Mouse (Mus musculus): ENCODE measurements around the gene Vmn2r2.

Gene Vmn2r2

DNA sequence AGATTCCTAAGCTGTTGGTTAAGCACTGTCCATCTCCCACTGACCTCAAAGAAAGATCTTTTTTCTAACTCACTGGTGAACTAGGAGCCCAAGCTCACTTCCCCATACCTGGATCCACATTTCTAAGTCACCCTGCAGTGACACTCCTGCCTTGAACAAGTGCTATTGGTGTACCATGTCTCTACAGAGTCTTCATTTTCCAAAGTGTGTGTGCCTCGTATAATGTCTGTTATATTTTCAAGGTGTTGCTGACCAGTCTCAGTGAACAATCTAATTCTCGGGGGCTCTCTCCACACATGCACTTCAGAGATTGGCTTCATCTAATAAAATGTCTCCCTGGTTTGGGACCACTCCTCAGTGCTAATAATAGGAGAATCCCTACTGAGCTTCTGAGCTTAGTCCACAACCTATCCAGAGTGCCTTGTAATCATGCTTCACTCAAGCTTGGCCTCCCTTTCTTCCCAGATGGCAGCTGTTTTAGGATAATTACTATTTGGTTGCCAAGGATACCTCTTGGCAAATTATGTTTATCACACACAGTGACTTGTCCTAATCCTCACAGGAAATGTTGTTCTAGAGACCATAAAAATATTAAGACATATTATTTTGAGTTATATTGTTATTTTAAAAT lies at the start of gene Vmn2r2:
Vmn2r2 (minus strand) TSS at position 51 of the 631 bp plus-strand sequence.
- no peak for DNase-seq (ENCODE audit: low spot score in 2 of 2)

DNA sequence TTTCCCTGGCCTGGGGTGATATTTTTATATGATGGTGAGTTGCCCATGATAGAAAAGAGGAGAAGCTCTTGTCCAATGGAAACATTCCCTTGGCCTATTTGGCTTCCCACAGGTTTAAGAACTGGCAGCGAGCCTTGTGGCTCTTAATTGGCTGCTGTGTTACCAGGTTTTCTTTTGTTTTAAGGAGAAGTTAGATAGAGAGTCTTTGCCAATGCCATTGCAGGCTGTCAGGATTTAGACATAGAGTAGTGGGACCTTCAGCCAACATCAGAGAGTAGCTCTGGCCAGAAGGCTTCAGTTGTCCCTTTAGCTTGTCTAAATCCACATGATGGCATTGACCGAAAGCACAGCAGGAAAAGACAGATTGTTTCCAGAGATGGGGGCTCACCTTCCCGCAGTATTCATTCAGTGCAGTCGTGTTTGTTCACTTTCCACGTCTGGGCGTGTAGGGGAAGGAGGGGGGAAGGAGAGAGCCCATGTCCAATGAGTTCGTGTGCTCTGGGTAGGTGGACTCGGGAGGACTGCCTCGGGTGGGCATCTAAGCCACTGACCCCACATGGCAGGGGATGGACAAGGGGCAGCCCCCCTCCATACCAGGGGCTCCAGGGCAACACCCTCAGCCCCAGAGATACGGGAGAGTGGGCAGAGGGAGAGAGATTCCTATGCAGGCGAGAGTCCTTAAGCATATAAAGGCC lies 28.2 kb downstream of the Vmn2r2 start:
- DNase-seq (ENCODE audit: low spot score in 2 of 2) = no peak

DNA sequence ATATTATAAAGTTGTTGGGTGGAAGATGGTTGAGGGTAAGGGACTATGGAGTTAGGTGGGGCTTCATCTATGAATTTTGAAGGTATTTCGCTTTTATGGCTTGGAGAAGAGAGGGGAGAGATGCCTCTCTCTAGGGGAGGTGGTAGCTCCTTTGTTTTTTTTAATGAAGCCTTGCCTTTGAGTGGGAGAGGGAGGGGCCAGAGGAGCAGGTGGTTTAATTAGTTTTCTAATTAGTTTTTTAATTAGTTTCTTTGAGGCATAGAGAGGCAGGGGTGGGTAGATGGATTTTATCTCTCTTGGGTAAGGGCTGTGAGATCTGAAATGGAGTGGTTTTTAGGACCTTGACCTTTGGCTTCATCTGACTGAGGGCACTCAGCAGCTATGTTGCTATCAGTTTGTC lies 29.0 kb downstream of the Vmn2r2 start:
- no peak for DNase-seq (ENCODE audit: low spot score in 2 of 2)

DNA sequence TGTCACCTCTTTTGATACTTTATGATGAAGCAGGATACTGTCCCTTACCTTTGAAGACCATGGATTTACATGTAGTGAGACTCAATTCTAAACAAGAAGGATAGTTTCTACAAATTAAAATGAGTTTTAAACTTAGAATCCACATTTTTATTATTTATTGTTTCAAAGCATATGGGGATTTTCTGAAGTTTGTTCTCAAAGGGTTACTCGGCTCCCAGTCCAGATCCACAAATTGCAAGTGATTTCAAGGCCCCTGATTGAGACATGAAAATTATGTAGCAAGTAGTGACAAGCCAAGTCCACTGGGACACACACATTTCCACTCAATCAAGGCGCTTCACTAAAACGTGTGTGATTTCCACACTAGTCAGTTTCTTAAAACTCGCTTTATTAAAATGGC lies 60.5 kb downstream of the Vmn2r2 start, which contains the start of gene Vmn2r1:
Vmn2r1 (plus strand) TSS at position 301 of the 400 bp plus-strand sequence.
- no peak for DNase-seq (ENCODE audit: low spot score in 2 of 2)
